Mouse (Mus musculus): ENCODE measurements at regions not wholly inside any gene's neighbourhood (a gene's known extent, or its start where the extent isn't known, plus 50 kb on each side); places are given as distances from the start of the nearest gene placed in this dataset.

DNA sequence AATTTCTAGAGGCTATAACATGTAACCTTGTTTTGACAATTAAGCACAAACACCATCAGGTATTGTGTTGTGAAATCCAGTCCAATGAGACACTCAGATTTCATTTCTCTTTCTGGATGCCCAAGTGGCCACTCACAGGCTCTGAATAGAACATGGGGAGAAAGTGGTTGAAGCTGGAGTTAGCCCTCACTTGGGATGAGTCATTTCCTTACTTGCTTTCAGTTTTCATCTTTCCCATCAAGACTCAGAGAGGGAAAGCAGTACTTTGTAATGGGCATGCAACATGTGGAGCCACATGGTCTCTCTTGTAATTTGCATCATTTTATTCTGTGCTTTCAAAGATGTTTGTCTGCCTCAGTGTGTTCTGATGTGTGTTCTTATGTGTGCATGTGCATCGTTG is 167.6 kb upstream of the Tom1l1 start:
- no peak for TF ChIP-seq CTCF (conservative IDR thresholded peaks at IDR 0.05 in 1 of 2, IDR thresholded peaks at IDR 0.05 in 1 of 2; ENCODE audit: low read depth in 2 of 2, low read length in 2 of 2)
- TF ChIP-seq SIN3A (IDR thresholded peaks at IDR 0.05; ENCODE audit: low read length) = no peak
- no peak for TF ChIP-seq GABPA (IDR thresholded peaks at IDR 0.05; ENCODE audit: insufficient replicate concordance, low read depth, low read length)
- TF ChIP-seq POLR2A (IDR thresholded peaks at IDR 0.05; ENCODE audit: low read depth, low read length) = no peak
- TF ChIP-seq KAT2A (IDR thresholded peaks at IDR 0.05; ENCODE audit: insufficient replicate concordance, low read length) = no peak

Measured in CH12.LX (cell line).